Mouse (Mus musculus): ENCODE measurements at regions not wholly inside any gene's neighbourhood (a gene's known extent, or its start where the extent isn't known, plus 50 kb on each side); places are given as distances from the start of the nearest gene placed in this dataset.

- ATAC-seq: no peak
- WGBS: 83% methylated on average over 7 of the region's 7 CpGs
- H3K27ac ChIP-seq (ENCODE audit: low read depth, low read length): no peak overlapping the region
Measured at GRCm38 (mm10) chr12:25246566-25246965, 149.6 kb upstream of the Id2 start.

GRCm38 (mm10) chr12:25245661-25246060 is 148.7 kb upstream of the Id2 start:
- Histone ChIP-seq H3K9ac (ENCODE audit: low read depth, low read length) (no peak overlapping the region), H3K27ac (ENCODE audit: low read depth, low read length) (no peak overlapping the region), H3K9me3 (ENCODE audit: control insufficient read depth, low read length) (no peaks in the 10 kb centered on the region), H3K4me3 (ENCODE audit: low read length) (no peak overlapping the region), H3K4me2 (ENCODE audit: low read length) (no peak overlapping the region), H3K4me1 (ENCODE audit: control insufficient read depth, insufficient read depth, low read depth, low read length) (peaks cover 3% of the 10 kb centered on the region; the same call in 1 of the 2 replicates), H3K36me3 (ENCODE audit: control insufficient read depth, insufficient read depth, low read length) (no peaks in the 10 kb centered on the region), H3K27me3 (replicated peaks; ENCODE audit: control insufficient read depth, insufficient read depth, low read length) (no peaks in the 10 kb centered on the region; the same call in 1 of the 2 replicates)
- 80% methylated on average over 5 of the region's 5 CpGs for WGBS
- no peak for ATAC-seq

More at GRCm38 (mm10) chr12:25246566-25246965, 149.6 kb upstream of the Id2 start:
- Histone ChIP-seq H3K27me3 (replicated peaks; ENCODE audit: control insufficient read depth, insufficient read depth, low read length) (no peaks in the 10 kb centered on the region; the same call in 1 of the 2 replicates), H3K4me2 (ENCODE audit: low read length) (no peak overlapping the region), H3K4me1 (ENCODE audit: control insufficient read depth, insufficient read depth, low read depth, low read length) (peaks cover 3% of the 10 kb centered on the region; the same call in 1 of the 2 replicates), H3K4me3 (ENCODE audit: low read length) (no peak overlapping the region), H3K9ac (ENCODE audit: low read depth, low read length) (no peak overlapping the region), H3K36me3 (ENCODE audit: control insufficient read depth, insufficient read depth, low read length) (no peaks in the 10 kb centered on the region), H3K9me3 (ENCODE audit: control insufficient read depth, low read length) (no peaks in the 10 kb centered on the region)

- no peaks in the 10 kb centered on the region; the same call in 1 of the 2 replicates for H3K27me3 ChIP-seq (replicated peaks; ENCODE audit: control insufficient read depth, insufficient read depth, low read length)
- no peak overlapping the region for H3K27ac ChIP-seq (ENCODE audit: low read depth, low read length)
- no peaks in the 10 kb centered on the region for H3K9me3 ChIP-seq (ENCODE audit: control insufficient read depth, low read length)
- H3K9ac ChIP-seq (ENCODE audit: low read depth, low read length): no peak overlapping the region
- no peak for ATAC-seq
- no peak overlapping the region for H3K4me2 ChIP-seq (ENCODE audit: low read length)
- H3K4me3 ChIP-seq (ENCODE audit: low read length): no peak overlapping the region
- no peaks in the 10 kb centered on the region for H3K36me3 ChIP-seq (ENCODE audit: control insufficient read depth, insufficient read depth, low read length)
- H3K4me1 ChIP-seq (ENCODE audit: control insufficient read depth, insufficient read depth, low read depth, low read length): peaks cover 3% of the 10 kb centered on the region; the same call in 1 of the 2 replicates
- WGBS: 88% methylated on average over 5 of the region's 5 CpGs
Measured at GRCm38 (mm10) chr12:25245251-25245650, 148.3 kb upstream of the Id2 start.

- 0 out of 2 replicates have a peak, but pooled peaks have one; percentile 61 for ATAC-seq
- no peak overlapping the region for H3K4me3 ChIP-seq (ENCODE audit: low read length)
Measured at GRCm38 (mm10) chr12:25244666-25245065, 147.7 kb upstream of the Id2 start.

GRCm38 (mm10) chr12:25243901-25244300 is 147.0 kb upstream of the Id2 start:
- Histone ChIP-seq H3K9me3 (ENCODE audit: control insufficient read depth, low read length) (no peaks in the 10 kb centered on the region), H3K27ac (ENCODE audit: low read depth, low read length) (no peak overlapping the region), H3K36me3 (ENCODE audit: control insufficient read depth, insufficient read depth, low read length) (no peaks in the 10 kb centered on the region), H3K27me3 (replicated peaks; ENCODE audit: control insufficient read depth, insufficient read depth, low read length) (no peaks in the 10 kb centered on the region), H3K4me2 (ENCODE audit: low read length) (no peak overlapping the region), H3K4me3 (ENCODE audit: low read length) (no peak overlapping the region), H3K4me1 (ENCODE audit: control insufficient read depth, insufficient read depth, low read depth, low read length) (peaks cover 5% of the 10 kb centered on the region; the same call in 1 of the 2 replicates), H3K9ac (ENCODE audit: low read depth, low read length) (no peak overlapping the region)
- WGBS: 72% methylated on average over 1 of the region's 1 CpGs
- no peak for ATAC-seq

More at GRCm38 (mm10) chr12:25244666-25245065, 147.7 kb upstream of the Id2 start:
- peaks cover 5% of the 10 kb centered on the region; the same call in 1 of the 2 replicates for H3K4me1 ChIP-seq (ENCODE audit: control insufficient read depth, insufficient read depth, low read depth, low read length)
- 65% methylated on average over 1 of the region's 1 CpGs for WGBS
- no peaks in the 10 kb centered on the region; the same call in 1 of the 2 replicates for H3K27me3 ChIP-seq (replicated peaks; ENCODE audit: control insufficient read depth, insufficient read depth, low read length)
- no peak overlapping the region for H3K9ac ChIP-seq (ENCODE audit: low read depth, low read length)
- no peaks in the 10 kb centered on the region for H3K36me3 ChIP-seq (ENCODE audit: control insufficient read depth, insufficient read depth, low read length)
- no peaks in the 10 kb centered on the region for H3K9me3 ChIP-seq (ENCODE audit: control insufficient read depth, low read length)
- H3K4me2 ChIP-seq (ENCODE audit: low read length): no peak overlapping the region
- no peak overlapping the region for H3K27ac ChIP-seq (ENCODE audit: low read depth, low read length)

- Histone ChIP-seq H3K36me3 (ENCODE audit: control insufficient read depth, insufficient read depth, low read length) (no peaks in the 10 kb centered on the region), H3K4me2 (ENCODE audit: low read length) (no peak overlapping the region), H3K27ac (ENCODE audit: low read depth, low read length) (no peak overlapping the region), H3K9me3 (ENCODE audit: control insufficient read depth, low read length) (no peaks in the 10 kb centered on the region), H3K9ac (ENCODE audit: low read depth, low read length) (no peak overlapping the region), H3K27me3 (replicated peaks; ENCODE audit: control insufficient read depth, insufficient read depth, low read length) (no peaks in the 10 kb centered on the region), H3K4me3 (ENCODE audit: low read length) (no peak overlapping the region), H3K4me1 (ENCODE audit: control insufficient read depth, insufficient read depth, low read depth, low read length) (peaks cover 2% of the 10 kb centered on the region; the same call in 1 of the 2 replicates)
- 86% methylated on average over 3 of the region's 3 CpGs for WGBS
- no peak for ATAC-seq
Measured at GRCm38 (mm10) chr12:25242369-25242768, 145.4 kb upstream of the Id2 start.

- Histone ChIP-seq H3K36me3 (ENCODE audit: control insufficient read depth, insufficient read depth, low read length) (no peaks in the 10 kb centered on the region), H3K27me3 (replicated peaks; ENCODE audit: control insufficient read depth, insufficient read depth, low read length) (no peaks in the 10 kb centered on the region), H3K9me3 (ENCODE audit: control insufficient read depth, low read length) (no peaks in the 10 kb centered on the region), H3K4me2 (ENCODE audit: low read length) (no peak overlapping the region), H3K9ac (ENCODE audit: low read depth, low read length) (no peak overlapping the region), H3K4me1 (ENCODE audit: control insufficient read depth, insufficient read depth, low read depth, low read length) (peaks cover 2% of the 10 kb centered on the region; the same call in 1 of the 2 replicates), H3K4me3 (ENCODE audit: low read length) (no peak overlapping the region), H3K27ac (ENCODE audit: low read depth, low read length) (no peak overlapping the region)
- ATAC-seq: no peak
- 86% methylated on average over 3 of the region's 3 CpGs for WGBS
Measured at GRCm38 (mm10) chr12:25241675-25242074, 144.7 kb upstream of the Id2 start.

GRCm38 (mm10) chr12:25240796-25241195 is 143.9 kb upstream of the Id2 start:
- no peaks in the 10 kb centered on the region for H3K36me3 ChIP-seq (ENCODE audit: control insufficient read depth, insufficient read depth, low read length)
- H3K27ac ChIP-seq (ENCODE audit: low read depth, low read length): no peak overlapping the region
- H3K4me3 ChIP-seq (ENCODE audit: low read length): no peak overlapping the region
- no peak for ATAC-seq
- peaks cover 2% of the 10 kb centered on the region; the same call in 1 of the 2 replicates for H3K4me1 ChIP-seq (ENCODE audit: control insufficient read depth, insufficient read depth, low read depth, low read length)
- 74% methylated on average over 3 of the region's 3 CpGs for WGBS
- H3K27me3 ChIP-seq (replicated peaks; ENCODE audit: control insufficient read depth, insufficient read depth, low read length): no peaks in the 10 kb centered on the region
- H3K9me3 ChIP-seq (ENCODE audit: control insufficient read depth, low read length): no peaks in the 10 kb centered on the region
- no peak overlapping the region for H3K4me2 ChIP-seq (ENCODE audit: low read length)
- no peak overlapping the region for H3K9ac ChIP-seq (ENCODE audit: low read depth, low read length)

GRCm38 (mm10) chr12:25240142-25240541 is 143.2 kb upstream of the Id2 start:
- Histone ChIP-seq H3K27ac (ENCODE audit: low read depth, low read length) (no peak overlapping the region), H3K36me3 (ENCODE audit: control insufficient read depth, insufficient read depth, low read length) (no peaks in the 10 kb centered on the region), H3K4me3 (ENCODE audit: low read length) (no peak overlapping the region), H3K9ac (ENCODE audit: low read depth, low read length) (0 out of 2 replicates have a peak overlapping the region, but pooled peaks have one; percentile 17), H3K4me1 (ENCODE audit: control insufficient read depth, insufficient read depth, low read depth, low read length) (peaks cover 2% of the 10 kb centered on the region; the same call in 1 of the 2 replicates), H3K4me2 (ENCODE audit: low read length) (no peak overlapping the region), H3K9me3 (ENCODE audit: control insufficient read depth, low read length) (no peaks in the 10 kb centered on the region), H3K27me3 (replicated peaks; ENCODE audit: control insufficient read depth, insufficient read depth, low read length) (no peaks in the 10 kb centered on the region)
- 0 out of 2 replicates have a peak, but pooled peaks have one; percentile 67 for ATAC-seq
- WGBS: 63% methylated on average over 12 of the region's 12 CpGs
